Mouse (Mus musculus): ENCODE measurements at regions not wholly inside any gene's neighbourhood (a gene's known extent, or its start where the extent isn't known, plus 50 kb on each side); places are given as distances from the start of the nearest gene placed in this dataset.

GRCm38 (mm10) chr17:92210730-92211129, 988.1 kb upstream of the Adcyap1 start:
- TF ChIP-seq CHD2 (IDR thresholded peaks at IDR 0.05; ENCODE audit: low read depth, low read length) (no peak), ZC3H11A (IDR thresholded peaks at IDR 0.05; ENCODE audit: borderline replicate concordance, low read depth, low read length) (no peak)

All from ES-E14 (cell line).